Mouse (Mus musculus) MEL (cell line): ENCODE data around the gene Nrip2.

ENCODE experiments used
- CHD1 ChIP-seq: IDR thresholded peaks from 2 replicates; pipeline ENCODE4 v1.6.1; 2012; ENCODE audit warnings: low read depth, mild to moderate bottlenecking, inconsistent platforms, low read length, improper control_type of control experiment
- CTCF ChIP-seq, 3 experiments: IDR thresholded peaks in 2 of 3; conservative IDR thresholded peaks in 1 of 3; 2 replicates each; pipeline ENCODE4 v1.5.1; 2011 to 2012; ENCODE audit warnings: low read length in 3 of 3, low read depth in 2 of 3, mild to moderate bottlenecking in 2 of 3, improper control_type of control experiment in 1 of 3, inconsistent platforms in 1 of 3, mixed read lengths in 1 of 3, moderate library complexity in 1 of 3; ENCODE audit not compliant: control insufficient read depth in 1 of 3, insufficient read depth in 1 of 3, poor library complexity in 1 of 3, severe bottlenecking in 1 of 3
- EP300 ChIP-seq, 2 experiments: IDR thresholded peaks; 2 replicates each; pipeline ENCODE4 v1.6.1; 2011; ENCODE audit warnings: improper control_type of control experiment in 2 of 2, low read length in 2 of 2, low read depth in 1 of 2, mild to moderate bottlenecking in 1 of 2
- JUND ChIP-seq: IDR thresholded peaks from 2 replicates; pipeline ENCODE4 v1.6.1; 2011; ENCODE audit warnings: low read depth, mild to moderate bottlenecking, improper control_type of control experiment, low read length
- MAZ ChIP-seq: IDR thresholded peaks from 2 replicates; pipeline ENCODE4 v1.6.1; 2012; ENCODE audit warnings: low read depth, mild to moderate bottlenecking, inconsistent platforms, low read length, improper control_type of control experiment
- RCOR1 ChIP-seq: IDR thresholded peaks from 2 replicates; pipeline ENCODE4 v1.6.1; 2012; ENCODE audit warnings: low read depth, mild to moderate bottlenecking, inconsistent platforms, low read length, improper control_type of control experiment

DNA sequence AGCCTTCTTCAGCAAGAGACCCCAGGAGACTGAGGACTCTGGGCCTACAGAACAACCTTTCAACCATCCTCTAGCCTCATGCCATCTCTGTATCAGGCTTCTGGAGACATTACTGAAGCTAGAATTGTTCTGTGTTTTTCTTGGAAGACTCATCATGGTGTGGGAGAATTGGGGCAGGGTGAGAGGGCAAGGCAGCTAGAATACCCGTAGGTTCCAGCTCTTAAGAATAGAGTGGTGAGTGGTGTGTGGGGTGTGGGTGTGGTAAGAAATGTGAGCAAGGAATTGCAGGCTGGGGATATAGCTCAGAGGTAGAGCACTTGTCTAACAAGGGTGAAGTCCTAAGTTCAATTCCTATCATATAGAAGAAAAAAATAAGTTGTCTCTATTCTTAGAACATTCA lies 14.1 kb upstream of the Nrip2 start:
- TF ChIP-seq JUND (no peak), RCOR1 (no peak), MAZ (no peak), EP300 (IDR thresholded peaks at IDR 0.05; ENCODE audit: low read depth in 1 of 2, low read length in 2 of 2) (no peak), CHD1 (no peak), CTCF (IDR thresholded peaks at IDR 0.05 in 2 of 3, conservative IDR thresholded peaks at IDR 0.05 in 1 of 3; ENCODE audit: control insufficient read depth in 1 of 3, insufficient read depth in 1 of 3, low read depth in 2 of 3, low read length in 3 of 3, poor library complexity in 1 of 3, severe bottlenecking in 1 of 3) (no peak)
